Mouse (Mus musculus) gastrocnemius, postnatal 10 days (tissue): Measurements from ENCODE around the gene 4931429L15Rik. TPM values are rescaled to one million over a fixed set of nuclear protein-coding genes. Genes with fewer than 3 reads are reported as not detected.

Experiments
- DNase-seq: peaks from one replicate; pipeline ENCODE4 v3.0.0; 2021; ENCODE audit warnings: mixed read lengths
- total RNA-seq, 2 experiments: library from RNA; stranded (reverse); gene quantifications; 2 replicates each; pipeline ENCODE4 v1.2.3; 2021

4931429L15Rik gene
- total RNA-seq, 2 experiments from 2014 or later = not detected

GRCm38 (mm10) chr9:46327706-46328571 is 8.2 kb upstream of the 4931429L15Rik start:
- DNase-seq = no peak

- DNase-seq = no peak
These were observed 7.1 kb upstream of the 4931429L15Rik start for GRCm38 (mm10) chr9:46326694-46327405.

- DNase-seq = no peak
These were observed 675 bp upstream of the 4931429L15Rik start for GRCm38 (mm10) chr9:46320461-46320860.

- no peak for DNase-seq
These were observed 1.8 kb downstream of the 4931429L15Rik start for GRCm38 (mm10) chr9:46317957-46318356.

GRCm38 (mm10) chr9:46316909-46317308 is 2.9 kb downstream of the 4931429L15Rik start:
- DNase-seq = no peak

- no peak for DNase-seq
These were observed 3.4 kb downstream of the 4931429L15Rik start for GRCm38 (mm10) chr9:46316388-46316787.

GRCm38 (mm10) chr9:46315807-46316365 is 3.9 kb downstream of the 4931429L15Rik start:
- DNase-seq = no peak

- no peak for DNase-seq
These were observed 4.9 kb downstream of the 4931429L15Rik start for GRCm38 (mm10) chr9:46314921-46315320.

GRCm38 (mm10) chr9:46314507-46314906 is 5.3 kb downstream of the 4931429L15Rik start:
- peak; percentile 62 for DNase-seq

- no peak for DNase-seq
These were observed 10.7 kb downstream of the 4931429L15Rik start for GRCm38 (mm10) chr9:46309121-46309520.

GRCm38 (mm10) chr9:46302142-46302541 is 17.6 kb downstream of the 4931429L15Rik start:
- DNase-seq = peak; percentile 51

GRCm38 (mm10) chr9:46298381-46298780 is 21.4 kb downstream of the 4931429L15Rik start:
- DNase-seq = no peak

- peak; percentile 96 for DNase-seq
These were observed 37.0 kb downstream of the 4931429L15Rik start, which contains the start of gene Bud13 for GRCm38 (mm10) chr9:46282631-46283436. Bud13 (plus strand) TSS chr9:46283008.

- DNase-seq = no peak
These were observed 45.3 kb downstream of the 4931429L15Rik start for GRCm38 (mm10) chr9:46274494-46274893.

- DNase-seq = peak; percentile 81
These were observed 46.9 kb downstream of the 4931429L15Rik start, which contains the start of gene Zpr1 for GRCm38 (mm10) chr9:46272677-46273454. Zpr1 (plus strand) TSS chr9:46273064.

GRCm38 (mm10) chr9:46272070-46272469 is 47.7 kb downstream of the 4931429L15Rik start:
- no peak for DNase-seq

- DNase-seq = no peak
These were observed 49.0 kb downstream of the 4931429L15Rik start for GRCm38 (mm10) chr9:46270782-46271181.

GRCm38 (mm10) chr9:46269125-46269524 is 50.7 kb downstream of the 4931429L15Rik start:
- no peak for DNase-seq

GRCm38 (mm10) chr9:46268343-46268873 is 51.4 kb downstream of the 4931429L15Rik start, which contains the start of gene Apoa5:
Apoa5 (plus strand) TSS chr9:46268633.
- DNase-seq = no peak

- DNase-seq = no peak
These were observed 58.7 kb downstream of the 4931429L15Rik start for GRCm38 (mm10) chr9:46261131-46261530.

GRCm38 (mm10) chr9:46259111-46259510 is 60.7 kb downstream of the 4931429L15Rik start:
- no peak for DNase-seq
